Mouse (Mus musculus): ENCODE measurements around the gene Tesmin. TPM values are rescaled to one million over a fixed set of nuclear protein-coding genes. Genes with fewer than 3 reads are reported as not detected.

Tesmin gene
- total RNA-seq, 2 experiments from 2014 or later = 0.20 to 0.43 TPM

GRCm38 (mm10) chr19:3388061-3388460, 596 bp upstream of the Tesmin start:
- no peak for DNase-seq
- intact Hi-C loops (cut with DNase I; ENCODE audit: low total_unique reads) = loop anchor here (5.0 kb wide), 1 partner anchor 64 kb away; no protein-coding TSS in a partner anchor

GRCm38 (mm10) chr19:3389089-3389488, 432 bp downstream of the Tesmin start:
- peak; percentile 91 for DNase-seq
- intact Hi-C loops (cut with DNase I; ENCODE audit: low total_unique reads) = loop anchor here (5.0 kb wide), 1 partner anchor 63 kb away; no protein-coding TSS in a partner anchor

- intact Hi-C loops (cut with DNase I; ENCODE audit: low total_unique reads) = no loop called here
- DNase-seq = no peak
Observed at GRCm38 (mm10) chr19:3392384-3392783, 3.7 kb downstream of the Tesmin start.

- intact Hi-C loops (cut with DNase I; ENCODE audit: low total_unique reads) = no loop called here
- no peak for DNase-seq
Observed at GRCm38 (mm10) chr19:3394216-3394615, 5.6 kb downstream of the Tesmin start.

GRCm38 (mm10) chr19:3400057-3400456, 11.4 kb downstream of the Tesmin start:
- intact Hi-C loops (cut with DNase I; ENCODE audit: low total_unique reads) = no loop called here

GRCm38 (mm10) chr19:3401504-3401903, 12.8 kb downstream of the Tesmin start:
- intact Hi-C loops (cut with DNase I; ENCODE audit: low total_unique reads) = no loop called here
- no peak for DNase-seq

More at GRCm38 (mm10) chr19:3400057-3400456, 11.4 kb downstream of the Tesmin start:
- no peak for DNase-seq

GRCm38 (mm10) chr19:3401943-3402342, 13.3 kb downstream of the Tesmin start:
- intact Hi-C loops (cut with DNase I; ENCODE audit: low total_unique reads) = no loop called here
- no peak for DNase-seq

- no peak for DNase-seq
- intact Hi-C loops (cut with DNase I; ENCODE audit: low total_unique reads) = no loop called here
Observed at GRCm38 (mm10) chr19:3402390-3402789, 13.7 kb downstream of the Tesmin start.

GRCm38 (mm10) chr19:3404030-3404429, 15.4 kb downstream of the Tesmin start:
- intact Hi-C loops (cut with DNase I; ENCODE audit: low total_unique reads) = no loop called here
- no peak for DNase-seq

- DNase-seq = no peak
- intact Hi-C loops (cut with DNase I; ENCODE audit: low total_unique reads) = no loop called here
Observed at GRCm38 (mm10) chr19:3405531-3406281, 17.0 kb downstream of the Tesmin start.

- intact Hi-C loops (cut with DNase I; ENCODE audit: low total_unique reads) = no loop called here
- DNase-seq = peak; percentile 34
Observed at GRCm38 (mm10) chr19:3414268-3414733, 25.6 kb downstream of the Tesmin start, which contains the start of gene Gal. Gal (minus strand) TSS chr19:3414544.

- peak; percentile 17 for DNase-seq
- intact Hi-C loops (cut with DNase I; ENCODE audit: low total_unique reads) = no loop called here
Observed at GRCm38 (mm10) chr19:3419251-3419650, 30.6 kb downstream of the Tesmin start.

GRCm38 (mm10) chr19:3422488-3422887, 33.8 kb downstream of the Tesmin start:
- DNase-seq = peak; percentile 31
- intact Hi-C loops (cut with DNase I; ENCODE audit: low total_unique reads) = no loop called here

- no peak for DNase-seq
- intact Hi-C loops (cut with DNase I; ENCODE audit: low total_unique reads) = no loop called here
Observed at GRCm38 (mm10) chr19:3422981-3423380, 34.3 kb downstream of the Tesmin start.

- DNase-seq = no peak
- intact Hi-C loops (cut with DNase I; ENCODE audit: low total_unique reads) = no loop called here
Observed at GRCm38 (mm10) chr19:3424214-3424613, 35.6 kb downstream of the Tesmin start.

- intact Hi-C loops (cut with DNase I; ENCODE audit: low total_unique reads) = no loop called here
- no peak for DNase-seq
Observed at GRCm38 (mm10) chr19:3428057-3428830, 39.6 kb downstream of the Tesmin start.

- intact Hi-C loops (cut with DNase I; ENCODE audit: low total_unique reads) = no loop called here
- DNase-seq = no peak
Observed at GRCm38 (mm10) chr19:3429156-3429816, 40.6 kb downstream of the Tesmin start.

GRCm38 (mm10) chr19:3431066-3431465, 42.4 kb downstream of the Tesmin start:
- intact Hi-C loops (cut with DNase I; ENCODE audit: low total_unique reads) = no loop called here
- DNase-seq = no peak

- DNase-seq = no peak
- intact Hi-C loops (cut with DNase I; ENCODE audit: low total_unique reads) = no loop called here
Observed at GRCm38 (mm10) chr19:3431969-3432368, 43.3 kb downstream of the Tesmin start.

- intact Hi-C loops (cut with DNase I; ENCODE audit: low total_unique reads) = no loop called here
- DNase-seq = no peak
Observed at GRCm38 (mm10) chr19:3434124-3434523, 45.5 kb downstream of the Tesmin start.
